Mouse (Mus musculus) lung, embryonic 16.5 days (tissue): ENCODE data around the gene Foxp1. TPM values are rescaled to one million over a fixed set of nuclear protein-coding genes. Genes with fewer than 3 reads are reported as not detected.

Experiments used
- ATAC-seq: fragments of 200-750 bp; cut with Nextera tagmentation; 2 replicates; pipeline ENCODE4 v1.8.0; 2017; ENCODE audit warnings: low read depth, mild to moderate bottlenecking, moderate library complexity
- H3K27ac ChIP-seq: fragments of 300-500 bp; sonication (generic); 2 replicates; pipeline ENCODE4 v1.5.1; 2014; ENCODE audit warnings: mild to moderate bottlenecking, control low read depth, low read length
- H3K27me3 ChIP-seq: fragments of 300-500 bp; sonication (generic); 2 replicates; pipeline ENCODE4 v1.6.1; 2014; ENCODE audit warnings: low read depth, low read length, mixed read lengths; ENCODE audit not compliant: control insufficient read depth, insufficient read depth
- H3K36me3 ChIP-seq: fragments of 300-500 bp; sonication (generic); 2 replicates; pipeline ENCODE4 v1.6.1; 2014; ENCODE audit warnings: low read length; ENCODE audit not compliant: control insufficient read depth, insufficient read depth
- H3K4me1 ChIP-seq: fragments of 300-500 bp; sonication (generic); replicated peaks from 2 replicates; pipeline ENCODE4 v1.6.1; 2014; ENCODE audit warnings: low read length, mixed read lengths; ENCODE audit not compliant: control insufficient read depth, insufficient read depth
- H3K4me2 ChIP-seq: fragments of 300-500 bp; sonication (generic); 2 replicates; pipeline ENCODE4 v1.6.1; 2014; ENCODE audit warnings: low read depth, low read length, control low read depth
- H3K4me3 ChIP-seq: fragments of 300-500 bp; sonication (generic); 2 replicates; pipeline ENCODE4 v1.5.1; 2014; ENCODE audit warnings: mild to moderate bottlenecking, low read length, control low read depth
- H3K9ac ChIP-seq: fragments of 300-500 bp; sonication (generic); 2 replicates; pipeline ENCODE4 v1.6.1; 2014; ENCODE audit warnings: low read length, control low read depth
- H3K9me3 ChIP-seq: fragments of 300-500 bp; sonication (generic); 2 replicates; pipeline ENCODE4 v1.6.1; 2016; ENCODE audit warnings: low read length; ENCODE audit not compliant: control insufficient read depth
- WGBS: fragments of 180-500 bp; shearing (Covaris S2); extraction: QIAGEN DNeasy Blood & Tissue Kit; methylation state at CpG from one replicate; pipeline ENCODE4 v1.1.7; 2014; 5-methylcytosine and 5-hydroxymethylcytosine counted together
- polyA plus RNA-seq: library from polyadenylated mRNA; unstranded; fragments of >200 nt; fragmentation: Nextera tagmentation; extraction: Ambion mirVana; gene quantifications from 2 replicates; pipeline ENCODE4 v1.2.1, GENCODE M21; 2015

Foxp1 gene
- polyA plus RNA-seq, 1 experiment from 2014 or later = 116 TPM

DNA sequence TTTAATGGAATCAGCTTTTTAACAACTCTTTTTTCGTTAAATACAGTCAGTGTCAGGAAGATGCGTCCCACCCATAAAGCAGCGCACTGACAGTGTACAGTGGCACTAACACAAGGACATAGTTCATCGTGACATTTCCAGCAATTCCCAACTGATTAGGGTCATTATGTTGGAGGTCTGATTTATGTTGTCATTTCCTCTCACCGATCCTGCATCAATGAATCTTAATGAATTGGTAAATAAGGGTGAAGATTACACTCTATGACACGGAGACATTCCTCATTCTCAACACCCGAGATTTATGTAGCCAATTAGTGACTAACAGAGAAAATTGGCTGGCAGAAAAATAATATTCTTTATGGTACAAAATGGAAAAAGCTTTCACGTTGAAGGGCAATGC is 332.6 kb downstream of the Foxp1 start:
- ATAC-seq = no peak
- H3K36me3 ChIP-seq = no peaks in the 10 kb centered on the region

GRCm38 (mm10) chr6:99188366-99189216 is 333.9 kb downstream of the Foxp1 start:
- Histone ChIP-seq H3K36me3 (no peaks in the 10 kb centered on the region), H3K9ac (no peak overlapping the region), H3K27ac (no peak overlapping the region), H3K4me2 (no peak overlapping the region), H3K9me3 (no peaks in the 10 kb centered on the region), H3K4me1 (peaks cover 9% of the 10 kb centered on the region), H3K27me3 (no peaks in the 10 kb centered on the region), H3K4me3 (no peak overlapping the region)
- no peak for ATAC-seq
- WGBS = 44% methylated on average over 4 of the region's 4 CpGs

More for the DNA sequence above, 332.6 kb downstream of the Foxp1 start:
- WGBS = 50% methylated on average over 8 of the region's 8 CpGs
- Histone ChIP-seq H3K4me1 (peaks cover 9% of the 10 kb centered on the region), H3K27me3 (no peaks in the 10 kb centered on the region), H3K4me2 (no peak overlapping the region), H3K9ac (no peak overlapping the region), H3K9me3 (no peaks in the 10 kb centered on the region), H3K27ac (no peak overlapping the region), H3K4me3 (no peak overlapping the region)

GRCm38 (mm10) chr6:99187914-99188313 is 334.6 kb downstream of the Foxp1 start:
- 70% methylated on average over 3 of the region's 3 CpGs for WGBS
- H3K4me1 ChIP-seq = peaks cover 9% of the 10 kb centered on the region
- H3K4me3 ChIP-seq = no peak overlapping the region
- H3K27ac ChIP-seq = no peak overlapping the region
- no peak for ATAC-seq
- no peaks in the 10 kb centered on the region for H3K36me3 ChIP-seq
- no peaks in the 10 kb centered on the region for H3K9me3 ChIP-seq
- no peaks in the 10 kb centered on the region for H3K27me3 ChIP-seq
- H3K9ac ChIP-seq = no peak overlapping the region
- no peak overlapping the region for H3K4me2 ChIP-seq

GRCm38 (mm10) chr6:99187415-99187814 is 335.1 kb downstream of the Foxp1 start:
- H3K9me3 ChIP-seq = no peaks in the 10 kb centered on the region
- H3K36me3 ChIP-seq = no peaks in the 10 kb centered on the region
- WGBS = 57% methylated on average over 2 of the region's 2 CpGs
- H3K4me3 ChIP-seq = no peak overlapping the region
- H3K27ac ChIP-seq = no peak overlapping the region
- no peak for ATAC-seq
- H3K4me1 ChIP-seq = peaks cover 9% of the 10 kb centered on the region
- no peak overlapping the region for H3K9ac ChIP-seq
- no peaks in the 10 kb centered on the region for H3K27me3 ChIP-seq
- H3K4me2 ChIP-seq = no peak overlapping the region

- Histone ChIP-seq H3K4me1 (peaks cover 7% of the 10 kb centered on the region), H3K27ac (no peak overlapping the region), H3K9me3 (no peaks in the 10 kb centered on the region), H3K4me2 (no peak overlapping the region), H3K4me3 (no peak overlapping the region), H3K9ac (no peak overlapping the region), H3K27me3 (no peaks in the 10 kb centered on the region), H3K36me3 (no peaks in the 10 kb centered on the region)
- no peak for ATAC-seq
- 61% methylated on average over 7 of the region's 7 CpGs for WGBS
Observed at GRCm38 (mm10) chr6:99186569-99186968, 336.0 kb downstream of the Foxp1 start.

GRCm38 (mm10) chr6:99185797-99186196 is 336.7 kb downstream of the Foxp1 start:
- 79% methylated on average over 2 of the region's 2 CpGs for WGBS
- no peaks in the 10 kb centered on the region for H3K27me3 ChIP-seq
- no peak overlapping the region for H3K27ac ChIP-seq
- no peak overlapping the region for H3K9ac ChIP-seq
- no peak for ATAC-seq
- H3K4me3 ChIP-seq = no peak overlapping the region
- H3K36me3 ChIP-seq = no peaks in the 10 kb centered on the region
- H3K4me2 ChIP-seq = no peak overlapping the region
- H3K4me1 ChIP-seq = peaks cover 1% of the 10 kb centered on the region; the same call in 1 of the 2 replicates
- no peaks in the 10 kb centered on the region for H3K9me3 ChIP-seq

DNA sequence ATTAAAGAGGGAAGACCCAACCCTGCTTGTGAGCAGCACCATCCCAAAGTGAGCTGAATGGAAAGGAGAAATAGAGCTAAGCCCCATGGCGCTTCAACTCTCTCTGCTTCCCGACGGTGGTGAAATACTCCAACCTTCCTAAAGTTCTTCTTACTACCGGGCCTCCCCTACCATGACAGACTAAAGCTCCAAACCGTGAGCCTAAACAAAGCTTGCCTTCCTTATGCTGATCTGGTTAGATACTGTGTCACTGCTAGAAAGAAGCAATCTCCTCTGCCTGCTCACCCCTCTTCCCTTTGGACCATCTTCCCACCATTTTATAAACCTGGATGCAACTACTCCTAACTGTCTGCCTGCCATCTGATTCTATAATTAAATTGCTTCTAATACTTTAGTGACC is 338.5 kb downstream of the Foxp1 start:
- Histone ChIP-seq H3K4me2 (no peak overlapping the region), H3K4me1 (no peaks in the 10 kb centered on the region), H3K4me3 (no peak overlapping the region), H3K9ac (no peak overlapping the region), H3K36me3 (no peaks in the 10 kb centered on the region), H3K27me3 (no peaks in the 10 kb centered on the region), H3K27ac (no peak overlapping the region), H3K9me3 (no peaks in the 10 kb centered on the region)
- ATAC-seq = no peak
- WGBS = 90% methylated on average over 5 of the region's 5 CpGs

DNA sequence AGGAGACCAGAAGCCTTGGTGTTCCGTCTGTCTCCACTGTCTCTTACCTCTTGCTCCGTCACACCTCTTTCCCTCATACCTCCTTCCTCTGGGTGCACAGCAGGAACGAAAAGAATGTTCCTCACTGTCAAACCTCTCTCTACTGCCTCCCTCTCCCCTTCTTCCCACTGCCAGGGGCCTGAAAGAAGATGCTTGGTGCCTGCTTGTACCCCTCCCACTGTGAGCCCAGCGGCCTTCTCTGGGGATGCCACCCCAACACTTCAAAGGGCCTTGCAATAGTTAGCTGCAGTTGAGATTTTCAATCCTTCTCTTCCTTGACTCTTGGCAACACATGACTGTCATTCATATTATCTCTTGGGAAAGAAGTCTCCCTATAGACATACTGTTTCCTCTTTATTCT is 339.7 kb downstream of the Foxp1 start:
- no peaks in the 10 kb centered on the region for H3K36me3 ChIP-seq
- H3K4me3 ChIP-seq = no peak overlapping the region
- no peak overlapping the region for H3K27ac ChIP-seq
- no peaks in the 10 kb centered on the region for H3K27me3 ChIP-seq
- WGBS = 76% methylated on average over 4 of the region's 4 CpGs
- no peak overlapping the region for H3K9ac ChIP-seq
- no peak overlapping the region for H3K4me2 ChIP-seq
- ATAC-seq = no peak
- H3K9me3 ChIP-seq = no peaks in the 10 kb centered on the region
- H3K4me1 ChIP-seq = no peaks in the 10 kb centered on the region

DNA sequence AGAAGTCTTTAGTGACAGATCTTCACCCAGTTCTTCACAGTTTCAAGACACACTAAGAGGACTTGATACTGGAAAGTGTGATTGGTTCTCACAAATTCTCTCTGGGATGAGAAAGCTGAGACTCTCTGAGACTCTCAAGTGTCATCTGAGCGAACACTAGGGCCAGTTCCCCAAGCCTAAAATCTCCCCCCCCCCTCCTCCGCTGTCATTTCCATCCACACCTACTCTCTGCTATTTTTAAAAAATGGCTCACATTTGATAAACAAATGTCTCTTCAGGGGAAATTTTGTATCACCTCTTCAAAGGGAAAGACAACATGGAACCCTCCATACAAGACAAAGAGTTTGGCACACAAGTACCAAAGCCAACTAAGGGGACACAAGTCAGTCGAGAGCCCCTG is 346.3 kb downstream of the Foxp1 start:
- Histone ChIP-seq H3K27me3 (no peaks in the 10 kb centered on the region), H3K4me1 (peaks cover 33% of the 10 kb centered on the region), H3K36me3 (no peaks in the 10 kb centered on the region), H3K9me3 (no peaks in the 10 kb centered on the region), H3K27ac (no peak overlapping the region), H3K9ac (no peak overlapping the region), H3K4me3 (no peak overlapping the region), H3K4me2 (no peak overlapping the region)
- no peak for ATAC-seq
- 80% methylated on average over 3 of the region's 3 CpGs for WGBS
